Mouse (Mus musculus): ENCODE data around the gene Tjp2. TPM values are rescaled to one million over a fixed set of nuclear protein-coding genes. Genes with fewer than 3 reads are reported as not detected.

The Tjp2 gene
- polyA plus RNA-seq, 1 experiment from 2014 or later: 4.1 TPM

- no peaks in the 10 kb centered on the region for H3K27me3 ChIP-seq (ENCODE audit: insufficient read depth, low read length)
- DNase-seq (no peak), ATAC-seq (no peak)
- WGBS (ENCODE audit: insufficient replicate concordance): 57% methylated on average over 5 of the region's 5 CpGs
- no peak for TF ChIP-seq CTCF (IDR thresholded peaks at IDR 0.05; ENCODE audit: low read depth)
- TF ChIP-seq EP300 (IDR thresholded peaks at IDR 0.05; ENCODE audit: low read depth): no peak
- no peak overlapping the region for H3K4me2 ChIP-seq (ENCODE audit: low read depth, low read length)
- H3K4me1 ChIP-seq (ENCODE audit: insufficient read depth): no peaks in the 10 kb centered on the region
- H3K9me3 ChIP-seq (ENCODE audit: low read length): no peaks in the 10 kb centered on the region
- no peak overlapping the region for H3K9ac ChIP-seq (replicated peaks)
- H3K36me3 ChIP-seq (replicated peaks; ENCODE audit: insufficient read depth, low read length): no peaks in the 10 kb centered on the region
- no peak overlapping the region for H3K4me3 ChIP-seq (ENCODE audit: low read depth, low read length)
- no peak overlapping the region for H3K27ac ChIP-seq (ENCODE audit: low read depth)
Measured at GRCm38 (mm10) chr19:24058021-24058420, 166.8 kb downstream of the Tjp2 start.

- ATAC-seq: no peak
- WGBS (ENCODE audit: insufficient replicate concordance): 75% methylated on average over 1 of the region's 1 CpGs
- DNase-seq: no peak
Measured at GRCm38 (mm10) chr19:24056880-24057279, 167.9 kb downstream of the Tjp2 start.

DNA sequence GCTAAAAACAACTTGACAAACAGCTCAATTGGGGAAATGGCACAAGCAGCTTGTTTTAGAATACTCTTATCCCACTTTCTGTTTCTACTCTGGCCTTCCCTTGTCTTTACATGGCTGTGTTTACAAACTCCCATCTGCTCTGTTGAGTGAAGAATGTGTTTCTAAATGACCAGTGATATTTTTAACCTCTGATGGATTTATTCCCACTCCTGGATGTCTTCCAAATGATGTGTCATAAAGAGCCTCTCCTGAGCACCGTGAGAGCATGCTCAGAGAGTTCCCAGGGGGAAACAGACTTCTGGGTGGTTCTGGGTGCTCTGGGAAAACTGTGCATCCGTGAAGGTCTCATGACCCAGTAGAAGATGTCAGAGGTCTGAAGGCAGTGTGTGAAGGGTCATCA is 169.9 kb downstream of the Tjp2 start:
- no peak overlapping the region for H3K4me2 ChIP-seq (ENCODE audit: low read depth, low read length)
- TF ChIP-seq CTCF (IDR thresholded peaks at IDR 0.05; ENCODE audit: low read depth): no peak
- TF ChIP-seq EP300 (IDR thresholded peaks at IDR 0.05; ENCODE audit: low read depth): no peak
- no peaks in the 10 kb centered on the region for H3K4me1 ChIP-seq (ENCODE audit: insufficient read depth)
- no peaks in the 10 kb centered on the region for H3K36me3 ChIP-seq (replicated peaks; ENCODE audit: insufficient read depth, low read length)
- WGBS (ENCODE audit: insufficient replicate concordance): 62% methylated on average over 2 of the region's 2 CpGs
- ATAC-seq: no peak
- no peak for DNase-seq
- no peak overlapping the region for H3K9ac ChIP-seq (replicated peaks)
- H3K27me3 ChIP-seq (ENCODE audit: insufficient read depth, low read length): no peaks in the 10 kb centered on the region
- no peaks in the 10 kb centered on the region for H3K9me3 ChIP-seq (ENCODE audit: low read length)
- no peak overlapping the region for H3K27ac ChIP-seq (ENCODE audit: low read depth)
- no peak overlapping the region for H3K4me3 ChIP-seq (ENCODE audit: low read depth, low read length)

More at GRCm38 (mm10) chr19:24056880-24057279, 167.9 kb downstream of the Tjp2 start:
- Histone ChIP-seq H3K4me3 (ENCODE audit: low read depth, low read length) (no peak overlapping the region), H3K9ac (replicated peaks) (no peak overlapping the region), H3K9me3 (ENCODE audit: low read length) (no peaks in the 10 kb centered on the region), H3K27ac (ENCODE audit: low read depth) (no peak overlapping the region), H3K27me3 (ENCODE audit: insufficient read depth, low read length) (no peaks in the 10 kb centered on the region), H3K4me1 (ENCODE audit: insufficient read depth) (no peaks in the 10 kb centered on the region), H3K4me2 (ENCODE audit: low read depth, low read length) (no peak overlapping the region), H3K36me3 (replicated peaks; ENCODE audit: insufficient read depth, low read length) (no peaks in the 10 kb centered on the region)
- no peak for TF ChIP-seq EP300 (IDR thresholded peaks at IDR 0.05; ENCODE audit: low read depth)
- no peak for TF ChIP-seq CTCF (IDR thresholded peaks at IDR 0.05; ENCODE audit: low read depth)

DNA sequence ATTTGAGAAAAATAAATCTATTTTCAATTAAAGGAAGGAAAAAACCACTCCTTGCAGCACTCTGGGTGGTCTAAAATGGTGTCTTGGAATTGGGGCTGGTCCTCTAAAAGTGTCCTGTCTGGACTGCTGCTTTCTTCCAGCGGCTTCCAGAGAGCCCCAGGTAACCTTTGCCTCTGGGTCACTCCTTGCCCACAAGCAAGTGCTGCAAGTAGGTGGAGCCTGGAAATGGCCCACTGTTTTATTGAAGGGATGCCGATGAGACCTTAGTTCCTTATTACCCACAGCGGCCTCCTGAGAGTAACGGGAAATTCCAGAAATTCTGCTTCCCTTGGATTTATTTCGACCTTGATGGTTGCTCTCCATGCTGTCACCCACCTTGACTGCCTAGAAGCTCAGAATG is 170.6 kb downstream of the Tjp2 start:
- TF ChIP-seq CTCF (IDR thresholded peaks at IDR 0.05; ENCODE audit: low read depth) (no peak), EP300 (IDR thresholded peaks at IDR 0.05; ENCODE audit: low read depth) (no peak)
- Histone ChIP-seq H3K4me2 (ENCODE audit: low read depth, low read length) (no peak overlapping the region), H3K36me3 (replicated peaks; ENCODE audit: insufficient read depth, low read length) (no peaks in the 10 kb centered on the region), H3K9me3 (ENCODE audit: low read length) (no peaks in the 10 kb centered on the region), H3K4me3 (ENCODE audit: low read depth, low read length) (no peak overlapping the region), H3K27ac (ENCODE audit: low read depth) (no peak overlapping the region), H3K4me1 (ENCODE audit: insufficient read depth) (no peaks in the 10 kb centered on the region), H3K9ac (replicated peaks) (no peak overlapping the region), H3K27me3 (ENCODE audit: insufficient read depth, low read length) (no peaks in the 10 kb centered on the region)
- WGBS (ENCODE audit: insufficient replicate concordance): 65% methylated on average over 5 of the region's 5 CpGs
- ATAC-seq: no peak
- no peak for DNase-seq

- no peak overlapping the region for H3K9ac ChIP-seq (replicated peaks)
- H3K36me3 ChIP-seq (replicated peaks; ENCODE audit: insufficient read depth, low read length): no peaks in the 10 kb centered on the region
- no peak overlapping the region for H3K4me3 ChIP-seq (ENCODE audit: low read depth, low read length)
- no peak overlapping the region for H3K4me2 ChIP-seq (ENCODE audit: low read depth, low read length)
- H3K27me3 ChIP-seq (ENCODE audit: insufficient read depth, low read length): no peaks in the 10 kb centered on the region
- no peaks in the 10 kb centered on the region for H3K9me3 ChIP-seq (ENCODE audit: low read length)
- ATAC-seq (no peak), DNase-seq (no peak)
- WGBS (ENCODE audit: insufficient replicate concordance): 58% methylated on average over 2 of the region's 2 CpGs
- no peak overlapping the region for H3K27ac ChIP-seq (ENCODE audit: low read depth)
- H3K4me1 ChIP-seq (ENCODE audit: insufficient read depth): no peaks in the 10 kb centered on the region
- TF ChIP-seq EP300 (IDR thresholded peaks at IDR 0.05; ENCODE audit: low read depth) (no peak), CTCF (IDR thresholded peaks at IDR 0.05; ENCODE audit: low read depth) (no peak)
Measured at GRCm38 (mm10) chr19:24050514-24050913, 174.3 kb downstream of the Tjp2 start.

- no peak overlapping the region for H3K4me3 ChIP-seq (ENCODE audit: low read depth, low read length)
- no peak for TF ChIP-seq CTCF (IDR thresholded peaks at IDR 0.05; ENCODE audit: low read depth)
- no peak for TF ChIP-seq EP300 (IDR thresholded peaks at IDR 0.05; ENCODE audit: low read depth)
- H3K9me3 ChIP-seq (ENCODE audit: low read length): no peaks in the 10 kb centered on the region
- H3K27me3 ChIP-seq (ENCODE audit: insufficient read depth, low read length): no peaks in the 10 kb centered on the region
- no peak overlapping the region for H3K9ac ChIP-seq (replicated peaks)
- 67% methylated on average over 3 of the region's 3 CpGs for WGBS (ENCODE audit: insufficient replicate concordance)
- ATAC-seq (no peak), DNase-seq (no peak)
- no peak overlapping the region for H3K4me2 ChIP-seq (ENCODE audit: low read depth, low read length)
- no peak overlapping the region for H3K27ac ChIP-seq (ENCODE audit: low read depth)
- H3K4me1 ChIP-seq (ENCODE audit: insufficient read depth): no peaks in the 10 kb centered on the region
- H3K36me3 ChIP-seq (replicated peaks; ENCODE audit: insufficient read depth, low read length): no peaks in the 10 kb centered on the region
Measured at GRCm38 (mm10) chr19:24049329-24049728, 175.5 kb downstream of the Tjp2 start.
